In the genomic region with DNA sequence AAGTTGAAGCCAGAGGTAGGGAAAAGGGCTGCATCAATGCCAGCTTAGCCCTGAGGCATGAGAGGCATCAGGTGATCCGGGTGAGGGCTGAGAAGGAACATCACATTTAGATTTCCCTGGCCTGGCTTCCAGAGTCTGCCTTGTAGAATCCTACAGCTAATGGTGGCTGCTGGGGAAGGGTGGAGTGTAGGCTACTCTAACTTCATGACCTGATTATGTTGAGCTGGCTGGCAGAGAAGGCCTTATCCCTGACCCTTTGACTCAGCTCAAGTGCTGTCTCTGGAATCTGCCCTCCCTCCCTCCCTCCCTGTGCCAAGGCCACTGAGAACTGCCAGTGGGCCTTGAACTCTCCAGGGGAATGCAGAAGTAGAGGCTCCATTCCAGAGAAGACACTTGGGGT, we compare ENCODE assay signal across 15 mouse cellular contexts. TPM values are rescaled to one million over a fixed set of nuclear protein-coding genes. Genes with fewer than 3 reads are reported as not detected.
DNase-seq lines count a peak whose midpoint lies in the region; ATAC-seq and TF ChIP-seq lines count a peak whose summit lies in the region.
"Had no signal": no experiment of that assay in that cellular context is flagged by ENCODE, and none has a peak within 500 bp of the region (broad histone marks: within the 10 kb centered on the region; RNA-seq: fewer than 3 reads in every experiment).

No protein-coding gene starts in this region.

- TF ChIP-seq POLR2A in testis, adult 2 months (IDR thresholded peaks at IDR 0.05; ENCODE audit: control insufficient read depth, low read depth, low read length) = no peak
- no peak for TF ChIP-seq POLR2A in thymus, adult 2 months (IDR thresholded peaks at IDR 0.05; ENCODE audit: control insufficient read depth, extremely low read depth, insufficient read depth, low read length, poor library complexity)

- H3K4me2 ChIP-seq in hindbrain, embryonic 14.5 days (replicated peaks) = no peak overlapping the region
- H3K4me2 ChIP-seq: forebrain, embryonic 15.5 days; hindbrain, embryonic 15.5 days; liver, embryonic 11.5 days; lung, embryonic 15.5 days had no signal

- intact Hi-C loops in gastrocnemius, adult 2 months (cut with DNase I) = no loop called here
- intact Hi-C loops in gastrocnemius, postnatal 36 days (cut with DNase I) = no loop called here

- H3K9ac ChIP-seq in hindbrain, embryonic 14.5 days = 0 out of 2 replicates have a peak overlapping the region, but pooled peaks have one; percentile 2
- H3K9ac ChIP-seq: forebrain, embryonic 15.5 days; hindbrain, embryonic 15.5 days; lung, embryonic 15.5 days had no signal

- WGBS in hindbrain, embryonic 14.5 days = 75% methylated on average over 1 of the region's 1 CpGs
- WGBS in hindbrain, embryonic 10.5 days = 87% methylated on average over 1 of the region's 1 CpGs
- 89% methylated on average over 1 of the region's 1 CpGs for WGBS in thymus, adult 2 months

- H3K27ac ChIP-seq in gastrocnemius, adult 2 months = peak overlapping the region; percentile 94
- no peak overlapping the region for H3K27ac ChIP-seq in hindbrain, embryonic 14.5 days
- no peak overlapping the region for H3K27ac ChIP-seq in hindbrain, embryonic 10.5 days
- peak overlapping the region; percentile 52; the same call in 1 of the 2 replicates for H3K27ac ChIP-seq in testis, adult 2 months (ENCODE audit: control insufficient read depth, insufficient read depth, low read depth, low read length)
- no peak overlapping the region for H3K27ac ChIP-seq in thymus, adult 2 months (ENCODE audit: control insufficient read depth, insufficient read depth, low read length)
- H3K27ac ChIP-seq: forebrain, embryonic 15.5 days; hindbrain, embryonic 15.5 days; lung, embryonic 15.5 days had no signal

- no peaks in the 10 kb centered on the region for H3K9me3 ChIP-seq in hindbrain, embryonic 14.5 days (ENCODE audit: control insufficient read depth, low read length)
- H3K9me3 ChIP-seq in hindbrain, embryonic 10.5 days = no peaks in the 10 kb centered on the region
- H3K9me3 ChIP-seq: forebrain, embryonic 15.5 days; hindbrain, embryonic 15.5 days; lung, embryonic 15.5 days had no signal

- no peak for ATAC-seq in hindbrain, embryonic 14.5 days (ENCODE audit: low FRiP score)
- ATAC-seq: activated CD4-positive, CD25-positive, alpha-beta regulatory T cell, adult 4 months; forebrain, embryonic 15.5 days had no signal

- TF ChIP-seq CTCF in gastrocnemius, adult 2 months (IDR thresholded peaks at IDR 0.05) = no peak
- TF ChIP-seq CTCF in testis, adult 2 months (IDR thresholded peaks at IDR 0.05; ENCODE audit: control insufficient read depth, insufficient read depth, insufficient replicate concordance, low read depth, low read length) = no peak
- no peak for TF ChIP-seq CTCF in thymus, adult 2 months (IDR thresholded peaks at IDR 0.05; ENCODE audit: borderline replicate concordance, control insufficient read depth, extremely low read depth, insufficient read depth, low read length, poor library complexity)

- 0 out of 2 replicates have a peak, but pooled peaks cover 2% of the 10 kb centered on the region for H3K27me3 ChIP-seq in hindbrain, embryonic 14.5 days (ENCODE audit: control insufficient read depth, insufficient read depth, low read length)
- peaks cover 53% of the 10 kb centered on the region for H3K27me3 ChIP-seq in hindbrain, embryonic 10.5 days (ENCODE audit: insufficient read depth, poor library complexity, severe bottlenecking)
- no peaks in the 10 kb centered on the region for H3K27me3 ChIP-seq in testis, adult 2 months (ENCODE audit: control insufficient read depth, insufficient read depth, low read length)
- H3K27me3 ChIP-seq in thymus, adult 2 months (ENCODE audit: control insufficient read depth, insufficient read depth, low read length) = 0 out of 2 replicates have a peak, but pooled peaks cover 4% of the 10 kb centered on the region
- H3K27me3 ChIP-seq: hindbrain, embryonic 15.5 days; lung, embryonic 15.5 days had no signal

- peak; percentile 69 for DNase-seq in gastrocnemius, adult 2 months
- no peak for DNase-seq in gastrocnemius, postnatal 36 days
- no peak for DNase-seq in hindbrain, embryonic 14.5 days (ENCODE audit: low spot score)
- DNase-seq in hindbrain, embryonic 10.5 days (ENCODE audit: low spot score) = no peak
- DNase-seq in testis, postnatal 14 days (ENCODE audit: low spot score) = no peak
- DNase-seq in spleen, postnatal 36 days (ENCODE audit: low spot score in 2 of 2) = no peak
- no peak for DNase-seq in thymus, adult 2 months
- DNase-seq: cerebellum, adult 9-11 months; kidney, adult 11 months had no signal

- peaks cover 40% of the 10 kb centered on the region for H3K4me1 ChIP-seq in hindbrain, embryonic 14.5 days (replicated peaks; ENCODE audit: control insufficient read depth, insufficient read depth, low read length)
- peaks cover 59% of the 10 kb centered on the region for H3K4me1 ChIP-seq in hindbrain, embryonic 10.5 days (replicated peaks)
- peaks cover 18% of the 10 kb centered on the region for H3K4me1 ChIP-seq in testis, adult 2 months (ENCODE audit: control insufficient read depth, insufficient read depth, low read length)
- H3K4me1 ChIP-seq in thymus, adult 2 months (replicated peaks; ENCODE audit: control insufficient read depth, insufficient read depth, low read length) = peaks cover 13% of the 10 kb centered on the region

- peak overlapping the region; percentile 24; the same call in 1 of the 2 replicates for H3K4me3 ChIP-seq in gastrocnemius, adult 2 months
- H3K4me3 ChIP-seq in hindbrain, embryonic 14.5 days (replicated peaks; ENCODE audit: low read length) = no peak overlapping the region
- H3K4me3 ChIP-seq in hindbrain, embryonic 10.5 days = no peak overlapping the region
- no peak overlapping the region for H3K4me3 ChIP-seq in testis, adult 2 months (ENCODE audit: control insufficient read depth, low read depth, low read length)
- H3K4me3 ChIP-seq in thymus, adult 2 months (ENCODE audit: control insufficient read depth, insufficient read depth, low read length) = no peak overlapping the region
- H3K4me3 ChIP-seq: forebrain, embryonic 15.5 days; hindbrain, embryonic 15.5 days; lung, embryonic 15.5 days had no signal

- H3K36me3 ChIP-seq in hindbrain, embryonic 14.5 days (replicated peaks; ENCODE audit: control insufficient read depth, insufficient read depth) = no peaks in the 10 kb centered on the region; the same call in 1 of the 2 replicates
- H3K36me3 ChIP-seq in hindbrain, embryonic 10.5 days = peaks cover 17% of the 10 kb centered on the region
- H3K36me3 ChIP-seq in testis, adult 2 months (ENCODE audit: control insufficient read depth, insufficient read depth, low read length) = no peaks in the 10 kb centered on the region
- H3K36me3 ChIP-seq in thymus, adult 2 months (ENCODE audit: control insufficient read depth, insufficient read depth, low read length) = no peaks in the 10 kb centered on the region; the same call in 1 of the 2 replicates
- H3K36me3 ChIP-seq: forebrain, embryonic 15.5 days; hindbrain, embryonic 15.5 days; lung, embryonic 15.5 days had no signal

RNA-seq across cellular contexts. Expression of a gene that starts 24.4 kb away (rescaled TPM):
- 10 to 100 TPM; 30.2 to 55.1 TPM for total RNA-seq in gastrocnemius, adult 2 months (2021)
- 10 to 100 TPM; 27.4 to 31.7 TPM for total RNA-seq in gastrocnemius, postnatal 36 days (2021)
- 12.9 and 13.4 TPM in 2 replicates for polyA plus RNA-seq in hindbrain, embryonic 14.5 days (2014; fragmentation: Nextera tagmentation; extraction: Ambion mirVana)
- polyA plus RNA-seq in hindbrain, embryonic 10.5 days (2016; fragmentation: Nextera tagmentation; extraction: Ambion mirVana) = 9.0 and 9.7 TPM in 2 replicates
- polyA plus RNA-seq in testis, adult 2 months (2012; rRNA removed) = 59.1 and 65.0 TPM in 2 replicates
- 59.8 and 78.9 TPM in 2 replicates for polyA plus RNA-seq in thymus, adult 2 months (2012; rRNA removed)

Comparison
In these comparisons a context has a peak if more than half of its experiments do, and no peak if none do; other contexts are left out.
1. H3K27ac ChIP-seq: peak in gastrocnemius, adult 2 months (single experiment) and testis, adult 2 months (single experiment); none in hindbrain, embryonic 14.5 days (single experiment), hindbrain, embryonic 10.5 days (single experiment) and thymus, adult 2 months (single experiment).